Mouse (Mus musculus) MEL (cell line): ENCODE results near the gene Cpm. TPM values are rescaled to one million over a fixed set of nuclear protein-coding genes. Genes with fewer than 3 reads are reported as not detected.

Experiments used
- DNase-seq: peaks from one replicate; pipeline ENCODE4 v3.0.0; 2011; ENCODE audit warnings: low read depth, low spot score
- H3K27ac ChIP-seq: 2 replicates; pipeline ENCODE4 v1.5.1; 2012; ENCODE audit warnings: low read depth, mild to moderate bottlenecking, control low read depth, low read length, moderate library complexity; ENCODE audit not compliant: control insufficient read depth
- H3K27me3 ChIP-seq, 2 experiments: fragments of 150-350 bp in 1 of 2; sonication (generic) in 1 of 2; 2 replicates each; pipeline ENCODE4 v1.6.1; 2012; ENCODE audit warnings: low read length in 2 of 2, mild to moderate bottlenecking in 2 of 2, improper control_type of control experiment in 1 of 2, moderate library complexity in 1 of 2; ENCODE audit not compliant: insufficient read depth in 2 of 2, control insufficient read depth in 1 of 2
- H3K36me3 ChIP-seq, 2 experiments: 2 replicates each; pipeline ENCODE4 v1.6.1; 2012 to 2014; ENCODE audit warnings: low read length in 2 of 2, improper control_type of control experiment in 1 of 2, inconsistent platforms in 1 of 2, mild to moderate bottlenecking in 1 of 2; ENCODE audit not compliant: insufficient read depth in 2 of 2, control insufficient read depth in 1 of 2
- H3K4me1 ChIP-seq, 2 experiments: fragments of 150-350 bp in 1 of 2; sonication (generic) in 1 of 2; 2 replicates each; pipeline ENCODE4 v1.6.1; 2012; ENCODE audit warnings: low read length in 2 of 2, improper control_type of control experiment in 1 of 2, mild to moderate bottlenecking in 1 of 2; ENCODE audit not compliant: insufficient read depth in 2 of 2, control insufficient read depth in 1 of 2
- H3K4me3 ChIP-seq, 2 experiments: fragments of 150-350 bp in 1 of 2; sonication (generic) in 1 of 2; 2 replicates each; pipeline ENCODE4 v1.5.1; 2012; ENCODE audit warnings: low read depth in 2 of 2, low read length in 2 of 2, mild to moderate bottlenecking in 2 of 2, moderate library complexity in 2 of 2, control low read depth in 1 of 2, improper control_type of control experiment in 1 of 2; ENCODE audit not compliant: control insufficient read depth in 1 of 2, insufficient read depth in 1 of 2
- H3K79me2 ChIP-seq: 2 replicates; pipeline ENCODE4 v1.6.1; 2012; ENCODE audit warnings: mild to moderate bottlenecking, low read length, moderate library complexity; ENCODE audit not compliant: control insufficient read depth, poor library complexity, insufficient read depth
- H3K9ac ChIP-seq: 2 replicates; pipeline ENCODE4 v1.6.1; 2012; ENCODE audit warnings: low read depth, mild to moderate bottlenecking, control low read depth, low read length, moderate library complexity; ENCODE audit not compliant: control insufficient read depth, poor library complexity, severe bottlenecking
- H3K9me3 ChIP-seq: fragments of 150-350 bp; sonication (generic); replicated peaks from 2 replicates; pipeline ENCODE4 v1.6.1; 2012; ENCODE audit warnings: mild to moderate bottlenecking, low read length, improper control_type of control experiment, moderate library complexity; ENCODE audit not compliant: insufficient read depth
- ELF1 ChIP-seq: IDR thresholded peaks from 2 replicates; pipeline ENCODE4 v1.6.1; 2014; ENCODE audit warnings: low read depth, mild to moderate bottlenecking, inconsistent platforms, low read length, improper control_type of control experiment, moderate library complexity
- ETS1 ChIP-seq: IDR thresholded peaks from 2 replicates; pipeline ENCODE4 v1.6.1; 2012; ENCODE audit warnings: low read depth, mild to moderate bottlenecking, inconsistent platforms, low read length, improper control_type of control experiment, moderate library complexity
- GATA1 ChIP-seq: IDR thresholded peaks from 2 replicates; pipeline ENCODE4 v1.6.1; 2011; ENCODE audit warnings: low read depth, low read length, improper control_type of control experiment
- KAT2A ChIP-seq: conservative IDR thresholded peaks from 2 replicates; pipeline ENCODE4 v1.6.1; 2012; ENCODE audit warnings: low read depth, low read length, improper control_type of control experiment, inconsistent platforms
- MEF2A ChIP-seq: IDR thresholded peaks from 2 replicates; pipeline ENCODE4 v1.6.1; 2014; ENCODE audit warnings: low read depth, mild to moderate bottlenecking, inconsistent platforms, low read length, improper control_type of control experiment; ENCODE audit not compliant: poor library complexity, insufficient replicate concordance, severe bottlenecking; ENCODE audit errors: extremely low read depth
- MXI1 ChIP-seq: IDR thresholded peaks from 2 replicates; pipeline ENCODE4 v1.6.1; 2011; ENCODE audit warnings: mild to moderate bottlenecking, low read depth, low read length, improper control_type of control experiment
- MYB ChIP-seq: IDR thresholded peaks from 2 replicates; pipeline ENCODE4 v1.6.1; 2011; ENCODE audit warnings: mild to moderate bottlenecking, low read depth, low read length, improper control_type of control experiment
- MYC ChIP-seq: IDR thresholded peaks from 2 replicates; pipeline ENCODE4 v1.6.1; 2011; ENCODE audit warnings: low read depth, mild to moderate bottlenecking, low read length, improper control_type of control experiment, moderate library complexity
- POLR2A ChIP-seq, 2 experiments: IDR thresholded peaks; 2 replicates each; pipeline ENCODE4 v1.6.1; 2011 to 2012; ENCODE audit warnings: low read length in 2 of 2, mild to moderate bottlenecking in 2 of 2, control low read depth in 1 of 2, improper control_type of control experiment in 1 of 2, low read depth in 1 of 2, moderate library complexity in 1 of 2; ENCODE audit not compliant: control insufficient read depth in 1 of 2, insufficient read depth in 1 of 2, poor library complexity in 1 of 2
- POLR2AphosphoS2 ChIP-seq: IDR thresholded peaks from 2 replicates; pipeline ENCODE4 v1.6.1; 2011; ENCODE audit warnings: low read length, improper control_type of control experiment
- RAD21 ChIP-seq: IDR thresholded peaks from 2 replicates; pipeline ENCODE4 v1.6.1; 2011; ENCODE audit warnings: mild to moderate bottlenecking, low read depth, low read length, improper control_type of control experiment
- RCOR1 ChIP-seq: IDR thresholded peaks from 2 replicates; pipeline ENCODE4 v1.6.1; 2012; ENCODE audit warnings: low read depth, mild to moderate bottlenecking, inconsistent platforms, low read length, improper control_type of control experiment
- TBP ChIP-seq: IDR thresholded peaks from 2 replicates; pipeline ENCODE4 v1.8.0; 2011; ENCODE audit warnings: low read depth, low read length, improper control_type of control experiment
- TCF12 ChIP-seq: IDR thresholded peaks from 2 replicates; pipeline ENCODE4 v1.6.1; 2014; ENCODE audit warnings: low read depth, mild to moderate bottlenecking, inconsistent platforms, low read length, improper control_type of control experiment, moderate library complexity
- USF2 ChIP-seq, 2 experiments: IDR thresholded peaks; 2 replicates each; pipeline ENCODE4 v1.6.1; 2011 to 2012; ENCODE audit warnings: improper control_type of control experiment in 2 of 2, low read length in 2 of 2, borderline replicate concordance in 1 of 2, inconsistent platforms in 1 of 2, low read depth in 1 of 2, mild to moderate bottlenecking in 1 of 2; ENCODE audit not compliant: insufficient read depth in 1 of 2
- ZC3H11A ChIP-seq: IDR thresholded peaks from 2 replicates; pipeline ENCODE4 v1.6.1; 2012; ENCODE audit warnings: low read depth, mild to moderate bottlenecking, inconsistent platforms, low read length, improper control_type of control experiment
- ZMIZ1 ChIP-seq: IDR thresholded peaks from 2 replicates; pipeline ENCODE4 v1.6.1; 2012; ENCODE audit warnings: low read depth, mild to moderate bottlenecking, inconsistent platforms, low read length, improper control_type of control experiment, moderate library complexity
- ZNF384 ChIP-seq: IDR thresholded peaks from 2 replicates; pipeline ENCODE4 v1.6.1; 2012; ENCODE audit warnings: low read depth, mild to moderate bottlenecking, inconsistent platforms, low read length, improper control_type of control experiment
- polyA plus RNA-seq, 2 experiments: library from polyadenylated mRNA; stranded (reverse) in 1 of 2; unstranded in 1 of 2; fragments of >175 nt in 1 of 2; fragments of >200 nt in 1 of 2; gene quantifications; 2 replicates each; pipeline versions ENCODE4 v1.2.1 to v1.2.4; 2012; ENCODE audit warnings: low replicate concordance in 2 of 2, low read depth in 1 of 2; ENCODE audit not compliant: insufficient read length in 2 of 2, insufficient read depth in 1 of 2, missing spikeins in 1 of 2
- total RNA-seq: library from RNA; depleted of rRNA; stranded (reverse); fragments of 300-350 nt; gene quantifications from 2 replicates; pipeline ENCODE4 v1.2.3, GENCODE M21; 2012

Cpm gene
- total and polyA plus RNA-seq, 3 experiments, result 0.04 to 0.40 TPM; not detected in 1

DNA sequence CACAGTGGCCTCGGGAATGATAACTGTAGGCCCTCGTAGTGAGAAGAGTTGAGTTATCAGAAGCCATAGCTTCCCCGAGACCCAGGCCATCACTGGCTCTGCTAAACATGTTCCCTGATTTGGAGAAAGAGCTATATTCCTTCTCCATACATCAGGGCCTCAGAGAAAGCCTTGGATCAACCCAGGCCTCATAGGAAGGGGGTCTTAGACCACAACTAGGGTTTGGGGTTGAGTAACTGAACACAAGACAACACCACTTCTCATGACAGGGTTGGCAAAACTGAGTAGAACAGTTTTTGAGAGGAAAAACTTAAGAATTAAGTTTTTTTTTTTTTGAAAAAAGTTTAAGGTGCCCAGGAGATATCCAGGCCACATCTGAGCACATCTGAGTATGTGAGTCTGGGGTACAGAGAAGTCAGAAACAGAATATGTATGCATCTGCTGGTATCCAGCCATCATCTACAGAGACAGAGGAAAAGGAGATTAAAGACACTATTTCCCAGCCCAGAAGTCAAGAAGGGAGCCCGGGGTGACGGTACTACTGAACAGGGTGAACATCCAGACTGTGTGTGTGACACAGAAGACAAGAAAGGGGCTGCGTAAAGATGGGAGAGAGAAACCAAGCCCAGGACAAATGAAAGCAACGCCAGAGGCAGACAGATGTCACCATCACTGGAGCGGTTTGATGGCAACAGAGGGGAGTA is 26.0 kb upstream of the Cpm start:
- Histone ChIP-seq H3K9me3 (no peaks in the 10 kb centered on the region), H3K36me3 (no peaks in the 10 kb centered on the region), H3K9ac (no peak overlapping the region), H3K27ac (no peak overlapping the region), H3K27me3 (no peaks in the 10 kb centered on the region), H3K4me1 (no peaks in the 10 kb centered on the region), H3K79me2 (no peaks in the 10 kb centered on the region), H3K4me3 (no peak overlapping the region)
- no peak for TF ChIP-seq POLR2AphosphoS2
- DNase-seq, result no peak

DNA sequence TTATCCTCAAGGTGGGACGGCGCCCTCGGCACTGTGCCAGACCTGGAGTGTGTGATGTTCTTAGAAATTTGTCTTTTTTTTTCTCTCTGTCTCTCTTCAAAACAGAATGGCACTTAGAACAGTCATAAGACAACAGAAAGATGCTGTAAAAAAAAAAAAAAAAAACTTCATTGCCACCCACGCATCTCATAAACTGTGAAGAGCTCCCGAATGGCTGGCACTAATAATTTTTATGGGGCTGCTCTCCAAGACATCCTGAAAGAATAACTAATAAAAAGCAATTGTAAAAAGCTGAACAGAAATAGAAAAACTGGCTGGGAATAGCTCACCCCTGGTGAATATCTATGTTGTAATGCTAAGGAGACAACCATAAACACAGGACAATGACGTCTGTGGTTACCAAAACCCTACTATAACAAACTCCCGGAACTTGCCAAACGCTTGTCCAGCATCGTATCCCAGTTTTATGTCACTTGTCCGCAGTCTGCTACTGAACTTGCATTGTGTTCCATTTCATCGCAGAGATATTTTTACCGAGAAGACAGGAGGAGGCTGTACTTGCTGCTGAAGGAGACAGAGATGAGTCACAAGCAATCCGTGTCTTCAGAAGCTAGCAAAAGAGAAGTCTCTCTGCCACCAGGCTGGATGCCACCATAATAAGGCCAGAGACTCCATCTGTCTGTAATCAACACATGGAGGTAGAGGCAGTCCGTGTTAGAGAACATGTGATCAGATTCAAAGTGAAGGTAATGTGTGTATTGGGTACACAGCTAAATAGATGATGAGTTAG is 25.3 kb upstream of the Cpm start:
- H3K4me3 ChIP-seq, result no peak overlapping the region
- no peak overlapping the region for H3K9ac ChIP-seq
- H3K27me3 ChIP-seq, result no peaks in the 10 kb centered on the region
- no peak overlapping the region for H3K27ac ChIP-seq
- no peaks in the 10 kb centered on the region for H3K36me3 ChIP-seq
- no peaks in the 10 kb centered on the region for H3K4me1 ChIP-seq
- TF ChIP-seq ZC3H11A (no peak), MYC (no peak), RAD21 (no peak), ZNF384 (no peak), TCF12 (no peak), POLR2A (IDR thresholded peaks at IDR 0.05; ENCODE audit: control insufficient read depth in 1 of 2, insufficient read depth in 1 of 2, low read depth in 1 of 2, low read length in 2 of 2, poor library complexity in 1 of 2) (no peak), MYB (no peak), MEF2A (no peak), ETS1 (no peak), MXI1 (no peak), TBP (no peak), USF2 (IDR thresholded peaks at IDR 0.05; ENCODE audit: borderline replicate concordance in 1 of 2, insufficient read depth in 1 of 2, low read depth in 1 of 2, low read length in 2 of 2) (no peak), GATA1 (no peak), RCOR1 (no peak), ZMIZ1 (no peak), KAT2A (no peak), ELF1 (no peak)
- DNase-seq, result no peak
- H3K9me3 ChIP-seq, result no peaks in the 10 kb centered on the region
- H3K79me2 ChIP-seq, result no peaks in the 10 kb centered on the region
